Mouse (Mus musculus) adrenal gland, postnatal 4 days (tissue): ENCODE data around the gene Hsp90ab1. TPM values are rescaled to one million over a fixed set of nuclear protein-coding genes. Genes with fewer than 3 reads are reported as not detected.
A peak's percentile ranks its signal among the peaks of the same experiment; 100 is the strongest.

ENCODE experiments used
- DNase-seq, 2 experiments: peaks; one replicate each; pipeline ENCODE4 v3.0.0; 2021 to 2022; ENCODE audit warnings: low spot score in 2 of 2, mixed read lengths in 2 of 2
- total RNA-seq, 2 experiments: library from RNA; stranded (reverse); gene quantifications; 2 replicates each; pipeline ENCODE4 v1.2.3; 2021

The Hsp90ab1 gene
- total RNA-seq, 2 experiments from 2014 or later: 1,575 to 1,663 TPM

- DNase-seq: no peak
These were observed 13.1 kb downstream of the Hsp90ab1 start for GRCm38 (mm10) chr17:45559732-45560525.

GRCm38 (mm10) chr17:45557998-45558862, 14.8 kb downstream of the Hsp90ab1 start:
- no peak for DNase-seq

- no peak for DNase-seq
These were observed 15.7 kb downstream of the Hsp90ab1 start for GRCm38 (mm10) chr17:45557246-45557824.

- DNase-seq: no peak
These were observed 16.4 kb downstream of the Hsp90ab1 start for GRCm38 (mm10) chr17:45556514-45557245.

GRCm38 (mm10) chr17:45556107-45556489, 17.0 kb downstream of the Hsp90ab1 start:
- no peak for DNase-seq

- peak; percentile 86 to 92 for DNase-seq
These were observed 17.5 kb downstream of the Hsp90ab1 start, which contains the start of gene Nfkbie for GRCm38 (mm10) chr17:45555452-45556106. TSS of gene Nfkbie (plus strand) at chr17:45555703.

GRCm38 (mm10) chr17:45554420-45554819, 18.7 kb downstream of the Hsp90ab1 start:
- no peak for DNase-seq

GRCm38 (mm10) chr17:45553065-45553464, 20.0 kb downstream of the Hsp90ab1 start:
- no peak for DNase-seq

- peak in 1 of 2 experiments; percentile 56 for DNase-seq
These were observed 21.1 kb downstream of the Hsp90ab1 start for GRCm38 (mm10) chr17:45551816-45552451.

- no peak for DNase-seq
These were observed 21.7 kb downstream of the Hsp90ab1 start for GRCm38 (mm10) chr17:45551249-45551796.

GRCm38 (mm10) chr17:45550253-45550652, 22.8 kb downstream of the Hsp90ab1 start:
- DNase-seq: no peak

GRCm38 (mm10) chr17:45549617-45550181, 23.4 kb downstream of the Hsp90ab1 start, which contains the start of gene Tmem151b:
TSS of gene Tmem151b (minus strand) at chr17:45549677.
- no peak for DNase-seq

GRCm38 (mm10) chr17:45548541-45549512, 24.2 kb downstream of the Hsp90ab1 start:
- no peak for DNase-seq

GRCm38 (mm10) chr17:45547461-45548190, 25.4 kb downstream of the Hsp90ab1 start:
- DNase-seq: no peak

- no peak for DNase-seq
These were observed 26.1 kb downstream of the Hsp90ab1 start for GRCm38 (mm10) chr17:45546941-45547340.

- no peak for DNase-seq
These were observed 27.7 kb downstream of the Hsp90ab1 start for GRCm38 (mm10) chr17:45545278-45545961.

GRCm38 (mm10) chr17:45544873-45545277, 28.2 kb downstream of the Hsp90ab1 start:
- no peak for DNase-seq
